Mouse (Mus musculus) liver, embryonic 15.5 days (tissue): ENCODE measurements around the gene Cilp. TPM values are rescaled to one million over a fixed set of nuclear protein-coding genes. Genes with fewer than 3 reads are reported as not detected.

Experiments used
- ATAC-seq: fragments of 200-750 bp; cut with Nextera tagmentation; 2 replicates; pipeline ENCODE4 v1.8.0; 2017; ENCODE audit warnings: moderate number of reproducible peaks, mild to moderate bottlenecking, moderate library complexity; ENCODE audit not compliant: insufficient read depth
- H3K27ac ChIP-seq: fragments of 300-500 bp; sonication (generic); replicated peaks from 2 replicates; pipeline ENCODE4 v1.5.1; 2015; ENCODE audit warnings: mild to moderate bottlenecking, inconsistent platforms
- H3K27me3 ChIP-seq: fragments of 300-500 bp; sonication (generic); 2 replicates; pipeline ENCODE4 v1.6.1; 2015; ENCODE audit warnings: mild to moderate bottlenecking, inconsistent platforms
- H3K36me3 ChIP-seq: fragments of 300-500 bp; sonication (generic); replicated peaks from 2 replicates; pipeline ENCODE4 v1.6.1; 2015; ENCODE audit warnings: moderate library complexity, mild to moderate bottlenecking, inconsistent platforms
- H3K4me1 ChIP-seq: fragments of 300-500 bp; sonication (generic); replicated peaks from 2 replicates; pipeline ENCODE4 v1.6.1; 2015; ENCODE audit warnings: inconsistent platforms
- H3K4me2 ChIP-seq: fragments of 300-500 bp; sonication (generic); 2 replicates; pipeline ENCODE4 v1.6.1; 2015; ENCODE audit warnings: moderate library complexity, mild to moderate bottlenecking, inconsistent platforms
- H3K4me3 ChIP-seq: fragments of 300-500 bp; sonication (generic); replicated peaks from 2 replicates; pipeline ENCODE4 v1.5.1; 2015; ENCODE audit warnings: mild to moderate bottlenecking, inconsistent platforms
- H3K9ac ChIP-seq: fragments of 300-500 bp; sonication (generic); 2 replicates; pipeline ENCODE4 v1.6.1; 2015; ENCODE audit warnings: moderate library complexity, mild to moderate bottlenecking, inconsistent platforms
- H3K9me3 ChIP-seq: fragments of 300-500 bp; sonication (generic); replicated peaks from 2 replicates; pipeline ENCODE4 v1.6.1; 2016; ENCODE audit warnings: inconsistent platforms
- whole genome bisulfite sequencing: fragments of 180-500 bp; shearing (Covaris S2); methylation state at CpG from one replicate; pipeline ENCODE4 v1.1.7; 2015; ENCODE audit warnings: mixed read lengths; ENCODE audit not compliant: insufficient replicate concordance; 5-methylcytosine and 5-hydroxymethylcytosine counted together
- polyA plus RNA-seq: library from polyadenylated mRNA; unstranded; fragments of >200 nt; fragmentation: Nextera tagmentation; extraction: Ambion mirVana; gene quantifications from 2 replicates; pipeline ENCODE4 v1.2.1, GENCODE M21; 2015

Cilp gene
- polyA plus RNA-seq, 1 experiment from 2014 or later = 0.17 TPM

DNA sequence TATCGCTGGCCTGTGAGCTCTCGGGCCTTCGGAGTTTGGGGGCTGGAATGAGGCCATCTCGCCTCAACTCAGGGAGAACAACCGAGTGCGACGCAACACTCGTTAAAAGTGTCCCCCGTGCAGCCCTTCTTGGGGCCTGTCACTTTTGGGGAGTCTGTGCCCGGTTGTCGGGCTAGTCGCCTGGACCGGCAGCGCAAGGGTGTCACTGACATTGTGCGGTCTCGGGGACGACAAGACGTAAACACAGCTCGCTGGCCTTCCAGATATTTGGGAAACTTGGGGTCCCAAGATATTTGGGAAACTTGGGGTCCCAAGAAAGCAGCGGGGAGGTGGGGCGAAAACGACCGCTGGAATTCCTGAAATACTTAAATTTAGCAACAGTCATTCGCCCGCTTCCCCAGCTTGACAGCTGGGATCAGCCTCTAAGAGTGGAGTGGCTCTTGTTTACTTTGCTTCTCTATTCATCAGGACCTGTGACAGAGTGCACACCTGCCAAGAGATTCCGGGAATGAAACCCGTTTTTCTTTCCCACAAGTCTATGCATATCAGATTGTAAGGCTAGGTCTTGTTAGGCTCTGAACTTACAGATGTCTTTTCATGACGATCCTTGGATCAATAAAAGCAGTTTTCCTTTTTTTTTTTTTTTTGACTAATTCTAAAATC is 29.9 kb downstream of the Cilp start:
- peaks cover 40% of the 10 kb centered on the region for H3K4me1 ChIP-seq
- WGBS = 2% methylated on average over 28 of the region's 28 CpGs

DNA sequence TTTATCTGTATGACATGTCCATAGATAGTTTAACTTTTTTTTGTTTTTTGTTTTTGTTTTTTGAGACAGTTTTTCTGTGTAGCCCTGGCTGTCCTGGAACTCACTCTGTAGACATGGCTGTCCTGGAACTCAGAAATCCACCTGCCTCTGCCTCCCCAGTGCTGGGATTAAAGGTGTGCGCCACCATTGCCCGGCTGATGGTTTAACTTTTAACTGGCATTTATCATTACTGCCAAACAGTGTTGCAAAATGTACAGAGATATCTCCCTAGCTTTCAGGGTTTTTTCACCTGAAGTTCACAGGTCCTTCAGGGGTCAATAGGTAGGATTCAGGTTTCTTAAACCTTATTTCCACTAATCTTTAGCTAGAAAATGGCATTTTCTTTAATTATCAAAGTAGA is 32.1 kb downstream of the Cilp start:
- WGBS = 81% methylated on average over 2 of the region's 2 CpGs
- Histone ChIP-seq H3K36me3 (peaks cover 34% of the 10 kb centered on the region), H3K27ac (no peak overlapping the region), H3K27me3 (no peaks in the 10 kb centered on the region), H3K9ac (no peak overlapping the region), H3K4me1 (peaks cover 38% of the 10 kb centered on the region), H3K9me3 (no peaks in the 10 kb centered on the region), H3K4me3 (no peak overlapping the region), H3K4me2 (no peak overlapping the region)
- no peak for ATAC-seq

More for the DNA sequence above, 29.9 kb downstream of the Cilp start:
- Histone ChIP-seq H3K27ac (peak overlapping the region; percentile 86), H3K9ac (peak overlapping the region; percentile 95), H3K4me3 (peak overlapping the region; percentile 86), H3K9me3 (no peaks in the 10 kb centered on the region), H3K27me3 (no peaks in the 10 kb centered on the region), H3K4me2 (peak overlapping the region; percentile 87), H3K36me3 (peaks cover 16% of the 10 kb centered on the region)
- peak; percentile 27 for ATAC-seq

DNA sequence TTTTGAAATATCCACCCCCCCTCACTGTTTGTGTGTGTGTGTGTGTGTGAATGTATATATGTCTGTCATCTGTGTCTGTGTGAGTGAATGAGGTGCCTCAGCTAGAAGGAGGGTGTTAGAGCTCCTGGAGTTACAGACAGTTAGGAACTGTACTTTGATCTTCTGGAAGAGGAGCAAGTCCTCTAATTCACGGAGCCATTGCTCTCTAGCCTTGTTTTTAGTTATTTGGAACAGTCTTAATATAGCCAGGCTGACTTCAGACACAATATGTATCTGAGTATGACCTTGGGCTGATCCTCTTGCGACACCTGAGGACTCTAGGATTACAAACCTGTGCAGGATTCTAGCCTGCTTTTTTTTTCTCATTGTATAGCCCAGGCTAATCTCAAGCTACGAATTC is 33.8 kb downstream of the Cilp start:
- Histone ChIP-seq H3K4me3 (no peak overlapping the region), H3K4me1 (peaks cover 29% of the 10 kb centered on the region), H3K27ac (no peak overlapping the region), H3K9me3 (no peaks in the 10 kb centered on the region), H3K4me2 (no peak overlapping the region), H3K9ac (no peak overlapping the region), H3K36me3 (peaks cover 51% of the 10 kb centered on the region), H3K27me3 (no peaks in the 10 kb centered on the region)
- ATAC-seq = no peak
- 72% methylated on average over 3 of the region's 3 CpGs for WGBS

DNA sequence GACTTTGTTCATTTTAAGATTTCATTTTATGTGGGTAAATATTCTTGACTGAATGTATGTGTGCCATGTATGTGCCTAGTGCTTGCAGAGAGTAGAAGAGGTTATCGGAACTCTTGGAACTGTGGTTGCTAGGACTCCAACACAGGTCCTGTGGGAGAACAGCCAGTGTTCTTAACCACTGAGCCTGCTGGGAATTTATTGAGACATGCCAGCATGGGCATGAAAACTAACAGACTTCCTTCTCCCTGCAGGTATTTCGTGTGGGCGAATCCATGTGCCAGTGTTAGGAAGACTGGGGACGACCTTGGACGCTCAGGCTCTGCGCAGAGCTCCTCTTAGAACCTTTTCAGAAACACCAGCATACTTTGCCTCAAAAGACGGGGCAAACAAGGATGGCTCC is 34.7 kb downstream of the Cilp start:
- ATAC-seq = no peak
- 90% methylated on average over 7 of the region's 7 CpGs for WGBS
- no peak overlapping the region for H3K9ac ChIP-seq

DNA sequence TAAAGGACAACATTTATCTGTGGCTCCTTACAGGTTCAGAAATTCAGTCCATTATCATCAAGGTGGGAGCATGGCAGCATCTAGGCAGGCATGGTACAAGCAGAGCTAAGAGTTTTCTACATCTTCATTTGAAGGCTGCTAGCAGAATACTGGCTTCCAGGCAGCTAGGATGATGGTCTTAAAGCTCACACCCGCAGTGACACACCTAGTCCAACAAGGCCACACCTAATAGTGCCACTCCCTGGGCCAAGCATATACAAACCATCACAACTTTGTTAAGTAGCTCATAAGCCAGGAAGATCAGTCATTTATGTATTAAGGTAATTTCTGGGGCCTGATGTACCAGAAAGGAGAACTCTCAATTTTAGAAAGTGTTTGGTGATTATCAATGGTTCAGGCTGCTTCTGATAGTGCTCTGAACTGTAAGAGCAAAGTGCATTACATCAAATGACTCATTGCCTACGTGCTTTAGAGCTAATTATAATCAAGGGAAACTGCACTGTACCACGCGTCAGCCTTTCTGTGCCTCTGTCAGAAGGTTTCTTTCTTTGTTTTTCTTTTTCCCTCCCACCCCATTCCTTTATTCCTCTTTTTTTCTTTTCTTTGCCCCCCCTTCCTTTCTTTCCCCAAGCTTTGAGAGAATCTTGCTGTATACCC is 37.5 kb downstream of the Cilp start:
- Histone ChIP-seq H3K4me1 (peaks cover 6% of the 10 kb centered on the region; the same call in 1 of the 2 replicates), H3K9ac (no peak overlapping the region), H3K27ac (no peak overlapping the region), H3K9me3 (no peaks in the 10 kb centered on the region), H3K4me3 (no peak overlapping the region), H3K36me3 (peaks cover 71% of the 10 kb centered on the region), H3K4me2 (no peak overlapping the region), H3K27me3 (no peaks in the 10 kb centered on the region)
- no peak for ATAC-seq
- WGBS = 89% methylated on average over 4 of the region's 4 CpGs

More for the DNA sequence above, 34.7 kb downstream of the Cilp start:
- no peak overlapping the region for H3K4me2 ChIP-seq
- H3K27ac ChIP-seq = no peak overlapping the region
- no peaks in the 10 kb centered on the region for H3K9me3 ChIP-seq
- peaks cover 58% of the 10 kb centered on the region for H3K36me3 ChIP-seq
- peaks cover 29% of the 10 kb centered on the region for H3K4me1 ChIP-seq
- no peak overlapping the region for H3K4me3 ChIP-seq
- no peaks in the 10 kb centered on the region for H3K27me3 ChIP-seq

DNA sequence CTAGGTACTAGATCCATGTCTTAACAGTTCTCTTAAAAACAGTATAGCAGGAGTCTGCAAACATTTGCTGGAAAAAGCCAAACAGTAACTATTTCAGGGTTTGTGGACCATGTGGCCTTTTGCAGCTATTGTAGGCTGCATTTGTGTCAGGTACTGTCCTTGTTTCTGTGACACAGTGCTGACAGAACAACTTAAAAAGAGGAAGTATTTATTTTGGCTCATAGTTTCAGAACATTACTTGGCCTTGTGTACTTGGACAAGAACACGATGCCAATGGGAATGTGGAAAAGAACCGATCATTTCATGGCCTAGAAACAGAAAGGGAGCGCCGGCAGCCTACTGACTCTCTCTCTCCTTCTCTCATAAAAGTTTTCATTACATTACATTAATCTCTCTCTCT is 38.6 kb downstream of the Cilp start:
- no peaks in the 10 kb centered on the region for H3K9me3 ChIP-seq
- H3K9ac ChIP-seq = no peak overlapping the region
- 91% methylated on average over 4 of the region's 4 CpGs for WGBS
- no peak overlapping the region; the same call in 1 of the 2 replicates for H3K27ac ChIP-seq
- no peak for ATAC-seq
- no peaks in the 10 kb centered on the region for H3K27me3 ChIP-seq
- no peak overlapping the region for H3K4me2 ChIP-seq
- no peak overlapping the region for H3K4me3 ChIP-seq
- peaks cover 75% of the 10 kb centered on the region for H3K36me3 ChIP-seq
- peaks cover 6% of the 10 kb centered on the region; the same call in 1 of the 2 replicates for H3K4me1 ChIP-seq

DNA sequence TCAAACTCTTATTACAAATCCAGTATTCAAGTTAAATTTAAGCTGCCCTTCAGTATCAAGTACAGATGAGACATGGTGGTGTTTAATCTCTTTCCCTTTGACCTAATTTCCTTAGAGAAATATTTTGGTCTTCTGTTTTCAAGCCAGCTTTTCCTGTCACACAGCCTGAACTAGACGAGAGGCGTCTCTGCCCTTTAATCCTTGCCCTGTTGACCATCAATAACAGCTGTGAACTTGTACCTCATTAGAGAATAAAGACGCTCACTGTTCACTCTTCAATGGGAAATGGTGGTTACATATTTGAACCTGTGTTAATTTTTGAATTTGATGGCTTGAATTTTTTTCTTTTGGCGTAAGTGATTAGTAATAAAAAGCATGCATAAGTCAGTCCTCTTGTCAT is 39.3 kb downstream of the Cilp start:
- ATAC-seq = no peak
- H3K27ac ChIP-seq = no peak overlapping the region

DNA sequence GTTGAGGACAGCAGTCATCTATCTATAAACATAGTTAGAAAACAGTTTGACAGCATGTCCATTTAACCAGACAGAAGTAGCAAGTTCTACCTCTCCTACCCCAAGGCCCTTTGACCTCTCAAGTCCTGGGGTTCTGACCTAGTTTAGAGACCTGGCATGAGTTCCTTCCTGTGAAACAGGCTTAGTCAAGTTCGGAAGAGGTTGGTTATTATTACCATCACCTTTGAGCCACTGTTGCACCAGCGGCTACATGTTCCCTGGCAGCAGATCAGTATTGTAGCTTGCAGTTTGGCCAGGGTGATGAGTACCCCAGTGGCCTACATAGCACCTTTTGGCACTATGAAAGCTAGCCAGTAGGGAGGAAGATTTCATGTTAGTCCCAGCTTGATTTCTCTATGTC is 41.7 kb downstream of the Cilp start:
- Histone ChIP-seq H3K27me3 (no peaks in the 10 kb centered on the region), H3K4me3 (no peak overlapping the region), H3K27ac (no peak overlapping the region), H3K9me3 (no peaks in the 10 kb centered on the region), H3K36me3 (peaks cover 78% of the 10 kb centered on the region), H3K9ac (no peak overlapping the region), H3K4me1 (peaks cover 6% of the 10 kb centered on the region; the same call in 1 of the 2 replicates), H3K4me2 (no peak overlapping the region)
- no peak for ATAC-seq
- WGBS = 87% methylated on average over 2 of the region's 2 CpGs

More for the DNA sequence above, 39.3 kb downstream of the Cilp start:
- no peak overlapping the region for H3K4me2 ChIP-seq
- no peaks in the 10 kb centered on the region for H3K9me3 ChIP-seq
- peaks cover 80% of the 10 kb centered on the region for H3K36me3 ChIP-seq
- whole genome bisulfite sequencing = 84% methylated on average over 4 of the region's 4 CpGs
- H3K4me3 ChIP-seq = no peak overlapping the region
- H3K27me3 ChIP-seq = no peaks in the 10 kb centered on the region
- peaks cover 6% of the 10 kb centered on the region; the same call in 1 of the 2 replicates for H3K4me1 ChIP-seq
- H3K9ac ChIP-seq = no peak overlapping the region

DNA sequence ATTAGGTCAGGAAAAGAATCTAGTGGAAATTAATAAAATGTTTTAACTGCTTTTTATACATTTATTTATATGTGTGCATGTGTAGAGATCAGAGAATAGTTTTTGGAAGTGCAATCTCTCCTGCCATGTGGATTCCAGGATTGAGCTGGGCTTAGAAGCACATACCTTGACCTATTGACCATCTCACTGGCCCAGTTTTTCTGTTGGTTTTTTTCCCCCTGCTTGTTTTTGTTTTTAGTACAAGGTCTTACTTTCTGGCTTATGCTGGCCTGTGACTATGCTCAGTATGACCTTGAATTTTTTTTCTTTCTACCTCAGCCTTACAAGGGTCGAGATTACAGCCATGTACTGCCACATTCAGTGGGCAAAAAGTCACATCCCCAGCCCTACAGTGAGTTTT is 43.0 kb downstream of the Cilp start:
- H3K9ac ChIP-seq = no peak overlapping the region
- no peak overlapping the region for H3K4me2 ChIP-seq
- WGBS = 69% methylated on average over 1 of the region's 1 CpGs
- no peak for ATAC-seq
- H3K36me3 ChIP-seq = peaks cover 77% of the 10 kb centered on the region
- H3K4me3 ChIP-seq = no peak overlapping the region
- no peaks in the 10 kb centered on the region for H3K4me1 ChIP-seq
- H3K27me3 ChIP-seq = no peaks in the 10 kb centered on the region
- H3K9me3 ChIP-seq = no peaks in the 10 kb centered on the region
- no peak overlapping the region for H3K27ac ChIP-seq

DNA sequence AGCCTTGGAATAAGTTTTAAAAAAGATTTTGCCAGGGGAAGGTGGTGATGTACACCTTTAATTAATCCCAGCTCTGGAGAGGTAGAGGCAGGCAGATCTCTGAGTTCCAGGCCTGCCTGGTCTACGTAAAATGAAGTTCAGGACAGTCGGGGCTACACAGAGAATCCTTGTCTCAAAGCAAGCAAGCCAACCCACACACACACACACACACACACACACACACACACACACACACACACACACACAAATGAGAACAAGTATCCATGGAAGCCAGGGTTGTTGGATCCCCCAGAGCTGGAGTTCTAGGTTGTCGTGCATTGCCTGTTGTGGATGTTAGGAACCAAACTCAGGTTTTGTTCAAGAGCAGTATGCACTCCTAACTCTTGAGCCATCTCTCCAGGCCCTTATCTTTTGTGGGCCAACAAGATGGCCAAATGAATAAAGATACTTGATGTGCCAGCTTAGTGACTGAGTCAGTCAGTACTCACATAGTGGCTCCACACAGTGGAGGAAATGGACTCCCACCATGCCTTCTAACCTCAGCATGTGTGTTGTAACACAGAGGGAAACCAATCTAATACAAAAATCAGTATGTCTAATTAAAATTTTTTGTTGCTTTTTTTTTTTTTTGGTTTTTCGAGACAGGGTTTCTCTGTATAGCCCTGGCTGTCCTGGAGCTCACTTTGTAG is 47.8 kb downstream of the Cilp start:
- H3K36me3 ChIP-seq = peaks cover 65% of the 10 kb centered on the region
- H3K4me1 ChIP-seq = no peaks in the 10 kb centered on the region
- H3K27me3 ChIP-seq = no peaks in the 10 kb centered on the region
- H3K4me2 ChIP-seq = no peak overlapping the region
- no peak overlapping the region for H3K27ac ChIP-seq
- 84% methylated on average over 4 of the region's 4 CpGs for WGBS
- H3K9me3 ChIP-seq = no peaks in the 10 kb centered on the region
- H3K4me3 ChIP-seq = no peak overlapping the region
- no peak overlapping the region for H3K9ac ChIP-seq
- no peak; the same call in 1 of the 2 replicates for ATAC-seq

DNA sequence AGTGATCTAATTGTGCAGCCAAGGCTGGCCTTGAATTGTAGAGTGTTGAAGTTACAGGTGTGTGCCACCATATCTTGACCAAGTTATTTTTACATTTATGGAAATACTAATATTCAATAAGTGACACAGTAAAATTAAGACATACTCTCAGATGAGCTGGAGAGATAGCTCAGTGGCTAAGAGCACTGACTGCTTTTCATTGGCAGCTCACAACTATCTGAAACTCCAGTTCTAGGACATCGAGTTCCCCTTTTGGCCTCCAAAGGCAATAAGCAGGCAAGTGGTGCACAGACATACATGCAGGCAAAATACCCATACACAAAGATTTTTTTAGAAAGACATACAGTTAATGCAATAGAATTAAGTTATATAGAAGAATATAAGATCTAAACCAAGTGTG is 48.9 kb downstream of the Cilp start:
- no peak for ATAC-seq
- no peaks in the 10 kb centered on the region for H3K9me3 ChIP-seq
- 69% methylated on average over 1 of the region's 1 CpGs for WGBS
- H3K36me3 ChIP-seq = peaks cover 64% of the 10 kb centered on the region
- no peak overlapping the region for H3K9ac ChIP-seq
- H3K27me3 ChIP-seq = no peaks in the 10 kb centered on the region
- no peak overlapping the region for H3K4me3 ChIP-seq
- no peaks in the 10 kb centered on the region for H3K4me1 ChIP-seq
- no peak overlapping the region for H3K27ac ChIP-seq
- no peak overlapping the region for H3K4me2 ChIP-seq
